Mouse (Mus musculus) layer of hippocampus, postnatal 36 days (tissue): ENCODE results near the gene Fam131a. TPM values are rescaled to one million over a fixed set of nuclear protein-coding genes. Genes with fewer than 3 reads are reported as not detected.

Source experiments
- DNase-seq, 2 experiments: peaks; one replicate each; pipeline ENCODE4 v3.0.0; 2022
- total RNA-seq, 2 experiments: library from RNA; stranded (reverse); gene quantifications; 2 replicates each; pipeline ENCODE4 v1.2.3; 2021

Fam131a gene
- total RNA-seq, 2 experiments from 2014 or later = 415 to 465 TPM

GRCm38 (mm10) chr16:20746641-20747040, 53.6 kb downstream of the Fam131a start:
- DNase-seq = peak; percentile 65 to 75

GRCm38 (mm10) chr16:20750518-20750917, 57.5 kb downstream of the Fam131a start:
- DNase-seq = peak in 1 of 2 experiments; percentile 32

Other genes starting within 250 kb of the Fam131a start
- 10 to 100 TPM; 49.7 to 50.1 TPM for gene Eif2b5, start 194.4 kb upstream of the Fam131a start, total RNA-seq
- gene Dvl3, start 176.3 kb upstream of the Fam131a start, total RNA-seq = 10 to 100 TPM; 57.1 to 64.4 TPM
- 100 to 1,000 TPM; 725 to 748 TPM for gene Ap2m1, start 157.8 kb upstream of the Fam131a start, total RNA-seq
- 100 to 1,000 TPM; 104 to 113 TPM for gene Abcf3, start 144.7 kb upstream of the Fam131a start, total RNA-seq
- gene Vwa5b2, start 103.8 kb upstream of the Fam131a start, total RNA-seq = 10 to 100 TPM; 21.8 to 23.4 TPM
- 1 to 10 TPM; 2.5 to 2.9 TPM for gene Eef1akmt4, start 81.6 kb upstream of the Fam131a start, total RNA-seq
- not detected for gene Gm49333, start 81.6 kb upstream of the Fam131a start, total RNA-seq
- gene Alg3, start 81.5 kb upstream of the Fam131a start, total RNA-seq = 10 to 100 TPM; 11.9 to 13.2 TPM
- gene Camk2n2, start 72.0 kb upstream of the Fam131a start, total RNA-seq = 10 to 100 TPM; 83.0 to 88.3 TPM
- 10 to 100 TPM; 28.4 to 29.2 TPM for gene Ece2, start 63.4 kb upstream of the Fam131a start, total RNA-seq
- gene Psmd2, start 41.6 kb upstream of the Fam131a start, total RNA-seq = 100 to 1,000 TPM; 212 to 232 TPM
- 100 to 1,000 TPM; 292 to 299 TPM for gene Eif4g1, start 24.9 kb upstream of the Fam131a start, total RNA-seq
- 10 to 100 TPM; 24.8 to 24.9 TPM for gene Polr2h, start 24.4 kb downstream of the Fam131a start, total RNA-seq
- 10 to 100 TPM; 66.0 to 71.3 TPM for gene Clcn2, start 24.5 kb downstream of the Fam131a start, total RNA-seq
- 10 to 100 TPM; 86.1 to 88.4 TPM for gene Chrd, start 39.9 kb downstream of the Fam131a start, total RNA-seq
- gene Thpo, start 41.3 kb downstream of the Fam131a start, total RNA-seq = 10 to 100 TPM; 14.1 to 15.8 TPM